Mouse (Mus musculus): ENCODE measurements at regions not wholly inside any gene's neighbourhood (a gene's known extent, or its start where the extent isn't known, plus 50 kb on each side); places are given as distances from the start of the nearest gene placed in this dataset.

DNA sequence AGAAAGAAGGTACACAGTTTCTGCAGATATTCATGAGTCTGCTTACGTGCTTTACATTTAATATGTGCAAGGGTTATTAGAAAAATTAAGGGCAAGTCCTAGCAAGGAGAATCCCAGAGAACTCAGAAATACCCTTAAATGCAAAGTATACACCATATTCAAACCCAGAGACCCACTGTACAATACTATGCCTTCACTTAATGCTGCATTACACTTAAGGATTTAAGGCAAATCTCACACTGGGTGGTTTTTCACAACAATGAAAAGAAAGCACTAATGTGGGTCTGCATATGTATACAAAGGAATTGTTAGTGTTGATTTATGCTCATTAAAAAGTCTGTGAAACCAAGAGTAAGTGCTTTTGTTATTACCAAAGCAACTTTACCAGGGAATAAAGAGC, 419.4 kb downstream of the Rapgef2 start:
- TF ChIP-seq CTCF (IDR thresholded peaks at IDR 0.05; ENCODE audit: borderline replicate concordance, insufficient read depth, low read length) (no peak), POLR2A (IDR thresholded peaks at IDR 0.05; ENCODE audit: low read depth, low read length) (no peak)
- H3K4me3 ChIP-seq (ENCODE audit: insufficient read depth, low read length), result no peak overlapping the region

DNA sequence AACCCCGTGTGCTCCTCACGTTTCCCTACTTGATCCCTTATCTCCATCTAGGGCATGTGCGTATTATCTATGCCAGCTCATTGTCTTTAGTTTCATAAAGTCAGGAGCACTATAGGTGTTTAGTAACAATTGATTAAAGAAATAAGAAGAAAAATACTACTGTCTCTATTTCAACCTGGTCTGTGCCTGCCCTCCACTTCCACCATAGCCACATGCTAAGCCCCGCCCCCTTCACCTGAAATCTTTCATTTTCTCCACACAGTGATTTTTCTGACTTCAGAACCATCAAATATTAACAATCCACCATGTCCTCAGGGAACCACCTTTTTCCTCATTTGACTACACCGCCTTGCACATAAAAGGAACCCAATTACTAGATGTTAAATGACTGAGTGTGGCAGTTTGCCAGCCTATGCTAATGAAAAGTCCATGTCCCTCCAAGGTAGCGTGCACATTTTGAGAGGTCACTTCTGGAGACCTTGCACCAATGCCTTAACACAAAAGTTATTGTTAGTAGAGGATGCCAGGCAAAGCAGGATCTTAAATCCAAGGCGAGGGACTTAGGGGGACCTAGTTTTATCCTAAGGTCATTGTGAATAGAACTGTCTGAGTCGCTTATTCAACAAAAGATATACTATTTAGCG, 420.1 kb downstream of the Rapgef2 start:
- TF ChIP-seq POLR2A (IDR thresholded peaks at IDR 0.05; ENCODE audit: low read depth, low read length) (no peak), CTCF (IDR thresholded peaks at IDR 0.05; ENCODE audit: borderline replicate concordance, insufficient read depth, low read length) (no peak)
- Histone ChIP-seq H3K27ac (ENCODE audit: insufficient read depth, low read length) (no peak overlapping the region), H3K4me3 (ENCODE audit: insufficient read depth, low read length) (no peak overlapping the region), H3K4me1 (ENCODE audit: control insufficient read depth, insufficient read depth, low read length) (no peaks in the 10 kb centered on the region)

More for the DNA sequence above, 419.4 kb downstream of the Rapgef2 start:
- no peak overlapping the region for H3K27ac ChIP-seq (ENCODE audit: insufficient read depth, low read length)
- no peaks in the 10 kb centered on the region for H3K4me1 ChIP-seq (ENCODE audit: control insufficient read depth, insufficient read depth, low read length)

- TF ChIP-seq CTCF (IDR thresholded peaks at IDR 0.05; ENCODE audit: borderline replicate concordance, insufficient read depth, low read length) (no peak), POLR2A (IDR thresholded peaks at IDR 0.05; ENCODE audit: low read depth, low read length) (no peak)
- H3K4me1 ChIP-seq (ENCODE audit: control insufficient read depth, insufficient read depth, low read length), result no peaks in the 10 kb centered on the region
- no peak overlapping the region for H3K27ac ChIP-seq (ENCODE audit: insufficient read depth, low read length)
- H3K4me3 ChIP-seq (ENCODE audit: insufficient read depth, low read length), result no peak overlapping the region
Observed at GRCm38 (mm10) chr3:78863005-78863404, 423.3 kb downstream of the Rapgef2 start.

- Histone ChIP-seq H3K27ac (ENCODE audit: insufficient read depth, low read length) (no peak overlapping the region), H3K4me1 (ENCODE audit: control insufficient read depth, insufficient read depth, low read length) (no peaks in the 10 kb centered on the region), H3K4me3 (ENCODE audit: insufficient read depth, low read length) (no peak overlapping the region)
- TF ChIP-seq POLR2A (IDR thresholded peaks at IDR 0.05; ENCODE audit: low read depth, low read length), result no peak
- TF ChIP-seq CTCF (IDR thresholded peaks at IDR 0.05; ENCODE audit: borderline replicate concordance, insufficient read depth, low read length), result no peak
Observed at GRCm38 (mm10) chr3:78846617-78847318, 439.5 kb downstream of the Rapgef2 start.

- Histone ChIP-seq H3K27ac (ENCODE audit: insufficient read depth, low read length) (no peak overlapping the region), H3K4me3 (ENCODE audit: insufficient read depth, low read length) (no peak overlapping the region), H3K4me1 (ENCODE audit: control insufficient read depth, insufficient read depth, low read length) (no peaks in the 10 kb centered on the region)
- TF ChIP-seq CTCF (IDR thresholded peaks at IDR 0.05; ENCODE audit: borderline replicate concordance, insufficient read depth, low read length) (no peak), POLR2A (IDR thresholded peaks at IDR 0.05; ENCODE audit: low read depth, low read length) (no peak)
Observed at GRCm38 (mm10) chr3:78841173-78841572, 445.1 kb downstream of the Rapgef2 start.

DNA sequence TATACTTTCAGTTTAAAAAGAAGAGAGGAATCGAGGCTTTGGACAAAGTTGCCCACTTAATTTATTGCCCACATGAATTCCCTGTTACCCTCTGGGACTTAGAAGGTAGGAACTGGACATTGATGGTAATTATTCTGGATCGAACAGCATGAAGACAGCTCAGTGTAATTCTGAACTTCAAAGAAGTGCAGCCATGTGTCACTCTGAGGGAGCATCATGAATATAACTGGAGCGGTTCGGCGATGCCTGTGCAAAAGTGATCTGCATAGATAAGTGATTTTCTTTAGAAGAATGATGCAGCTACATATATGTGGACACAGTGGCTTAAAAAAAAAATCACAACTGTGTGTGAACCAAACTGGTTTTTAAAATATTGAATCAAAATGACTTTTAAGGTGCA, 449.5 kb downstream of the Rapgef2 start:
- Histone ChIP-seq H3K4me3 (ENCODE audit: insufficient read depth, low read length) (no peak overlapping the region), H3K27ac (ENCODE audit: insufficient read depth, low read length) (no peak overlapping the region), H3K4me1 (ENCODE audit: control insufficient read depth, insufficient read depth, low read length) (no peaks in the 10 kb centered on the region)
- no peak for TF ChIP-seq POLR2A (IDR thresholded peaks at IDR 0.05; ENCODE audit: low read depth, low read length)
- no peak for TF ChIP-seq CTCF (IDR thresholded peaks at IDR 0.05; ENCODE audit: borderline replicate concordance, insufficient read depth, low read length)

DNA sequence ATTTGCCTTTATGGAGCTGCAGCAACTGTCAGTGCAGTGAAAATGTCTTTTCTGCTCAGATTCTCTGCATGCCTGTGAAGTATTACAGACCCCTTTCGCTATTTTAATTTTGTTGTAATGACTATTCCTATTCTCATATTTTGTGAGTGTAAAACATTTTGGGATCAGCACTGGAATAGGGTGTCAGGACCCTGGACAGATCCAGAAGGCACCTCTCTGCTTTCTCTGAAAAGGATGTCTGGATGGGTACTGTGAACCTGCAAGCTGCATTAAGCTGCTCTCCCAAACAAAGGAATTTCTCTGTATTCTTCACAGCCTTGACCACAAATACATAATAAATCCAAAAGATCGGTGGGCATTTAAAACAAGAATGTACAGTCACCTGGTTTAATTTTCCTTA, 460.8 kb downstream of the Rapgef2 start:
- H3K27ac ChIP-seq (ENCODE audit: insufficient read depth, low read length), result no peak overlapping the region
- no peak overlapping the region for H3K4me3 ChIP-seq (ENCODE audit: insufficient read depth, low read length)
- TF ChIP-seq CTCF (IDR thresholded peaks at IDR 0.05; ENCODE audit: borderline replicate concordance, insufficient read depth, low read length) (no peak), POLR2A (IDR thresholded peaks at IDR 0.05; ENCODE audit: low read depth, low read length) (no peak)
- H3K4me1 ChIP-seq (ENCODE audit: control insufficient read depth, insufficient read depth, low read length), result no peaks in the 10 kb centered on the region

DNA sequence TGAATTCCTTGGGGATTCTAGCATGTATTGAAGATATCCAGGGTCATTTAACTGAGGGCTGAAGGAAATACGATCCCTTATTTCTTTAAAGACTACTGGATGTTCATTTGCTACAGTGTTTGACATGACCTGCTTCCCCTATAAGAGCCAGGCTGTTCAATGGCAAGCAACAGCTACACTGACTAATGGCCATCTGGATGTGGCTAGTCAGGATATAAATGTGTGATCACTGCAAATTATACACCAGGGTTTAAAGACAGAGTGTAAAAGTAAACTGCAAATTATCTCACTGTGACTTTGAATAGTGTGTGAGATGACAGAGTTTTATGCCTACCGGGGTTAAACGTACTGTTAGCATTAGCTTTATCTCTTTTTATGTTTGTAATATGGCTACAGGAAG, 473.9 kb downstream of the Rapgef2 start:
- Histone ChIP-seq H3K27ac (ENCODE audit: insufficient read depth, low read length) (no peak overlapping the region), H3K4me3 (ENCODE audit: insufficient read depth, low read length) (no peak overlapping the region), H3K4me1 (ENCODE audit: control insufficient read depth, insufficient read depth, low read length) (no peaks in the 10 kb centered on the region)
- no peak for TF ChIP-seq CTCF (IDR thresholded peaks at IDR 0.05; ENCODE audit: borderline replicate concordance, insufficient read depth, low read length)

DNA sequence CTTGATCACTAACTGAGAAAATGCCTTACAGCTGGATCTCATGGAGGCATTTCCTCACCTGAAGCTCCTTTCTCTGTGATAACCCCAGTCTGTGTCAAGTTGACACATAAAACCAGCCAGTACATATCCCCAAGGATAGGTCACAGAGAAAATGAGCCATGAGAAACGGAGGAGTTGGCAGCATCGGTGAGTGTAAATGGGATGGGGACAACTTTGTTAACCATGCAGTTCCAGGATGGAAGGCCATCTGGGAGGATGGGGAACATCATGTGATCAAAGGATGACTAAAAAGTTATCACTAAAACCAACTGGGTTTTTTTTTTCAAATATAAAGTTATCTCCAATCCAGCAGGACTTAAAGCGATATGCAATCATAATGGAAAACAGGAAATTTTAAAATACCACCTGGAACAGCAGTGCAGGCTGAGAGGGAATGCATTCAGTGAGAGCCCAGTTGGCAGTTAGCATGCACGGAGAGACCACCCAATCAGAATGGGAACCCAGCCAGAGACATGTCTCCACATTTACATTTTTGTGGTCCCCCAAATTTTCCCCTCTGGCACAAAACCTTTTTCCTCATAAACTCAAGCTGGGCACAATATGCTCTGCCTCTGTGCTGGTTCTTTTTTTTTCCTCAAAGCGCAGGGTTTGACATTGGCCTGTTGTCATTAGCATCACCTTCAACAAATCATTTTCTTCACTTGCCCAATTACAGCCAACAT, 475.7 kb downstream of the Rapgef2 start:
- no peak overlapping the region for H3K4me3 ChIP-seq (ENCODE audit: insufficient read depth, low read length)
- no peaks in the 10 kb centered on the region for H3K4me1 ChIP-seq (ENCODE audit: control insufficient read depth, insufficient read depth, low read length)
- no peak overlapping the region for H3K27ac ChIP-seq (ENCODE audit: insufficient read depth, low read length)
- TF ChIP-seq POLR2A (IDR thresholded peaks at IDR 0.05; ENCODE audit: low read depth, low read length) (no peak), CTCF (IDR thresholded peaks at IDR 0.05; ENCODE audit: borderline replicate concordance, insufficient read depth, low read length) (no peak)

DNA sequence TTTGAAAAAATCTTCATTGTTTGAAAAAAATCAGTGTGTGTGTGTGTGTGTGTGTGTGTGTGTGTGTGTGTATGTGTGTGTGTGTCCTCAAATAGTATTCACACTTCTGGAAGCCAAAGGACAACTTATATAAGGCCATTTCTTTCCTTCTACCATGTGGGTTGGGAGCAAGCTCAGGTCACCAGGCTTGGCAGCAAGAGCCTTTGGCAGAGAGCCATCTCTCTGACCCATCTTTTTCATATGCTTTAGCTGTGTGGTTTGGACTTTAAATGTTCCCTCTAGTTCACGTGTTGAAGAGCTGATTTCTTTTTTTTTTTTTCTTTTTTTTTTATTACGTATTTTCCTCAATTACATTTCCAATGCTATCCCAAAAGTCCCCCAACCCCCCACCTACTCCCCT, 483.1 kb downstream of the Rapgef2 start:
- no peak for TF ChIP-seq POLR2A (IDR thresholded peaks at IDR 0.05; ENCODE audit: low read depth, low read length)
- TF ChIP-seq CTCF (IDR thresholded peaks at IDR 0.05; ENCODE audit: borderline replicate concordance, insufficient read depth, low read length), result no peak
- Histone ChIP-seq H3K27ac (ENCODE audit: insufficient read depth, low read length) (no peak overlapping the region), H3K4me1 (ENCODE audit: control insufficient read depth, insufficient read depth, low read length) (no peaks in the 10 kb centered on the region), H3K4me3 (ENCODE audit: insufficient read depth, low read length) (no peak overlapping the region)

All from embryonic fibroblast, embryonic 13.5 days (primary cell).